Mouse (Mus musculus): Measurements from ENCODE around the gene Cend1.

- no peak for TF ChIP-seq CTCF (IDR thresholded peaks at IDR 0.05; ENCODE audit: low read depth)
- TF ChIP-seq EP300 (IDR thresholded peaks at IDR 0.05; ENCODE audit: low read depth), result no peak
Measured at GRCm38 (mm10) chr7:141388487-141389109, 40.7 kb downstream of the Cend1 start.
